Mouse (Mus musculus) embryo, embryonic 9.5 days (tissue): ENCODE measurements around the gene Kremen2.

Source experiments
- DNase-seq: peaks from one replicate; pipeline ENCODE4 v3.0.0-alpha.2; 2017; ENCODE audit errors: extremely low spot score

Gene Kremen2

DNA sequence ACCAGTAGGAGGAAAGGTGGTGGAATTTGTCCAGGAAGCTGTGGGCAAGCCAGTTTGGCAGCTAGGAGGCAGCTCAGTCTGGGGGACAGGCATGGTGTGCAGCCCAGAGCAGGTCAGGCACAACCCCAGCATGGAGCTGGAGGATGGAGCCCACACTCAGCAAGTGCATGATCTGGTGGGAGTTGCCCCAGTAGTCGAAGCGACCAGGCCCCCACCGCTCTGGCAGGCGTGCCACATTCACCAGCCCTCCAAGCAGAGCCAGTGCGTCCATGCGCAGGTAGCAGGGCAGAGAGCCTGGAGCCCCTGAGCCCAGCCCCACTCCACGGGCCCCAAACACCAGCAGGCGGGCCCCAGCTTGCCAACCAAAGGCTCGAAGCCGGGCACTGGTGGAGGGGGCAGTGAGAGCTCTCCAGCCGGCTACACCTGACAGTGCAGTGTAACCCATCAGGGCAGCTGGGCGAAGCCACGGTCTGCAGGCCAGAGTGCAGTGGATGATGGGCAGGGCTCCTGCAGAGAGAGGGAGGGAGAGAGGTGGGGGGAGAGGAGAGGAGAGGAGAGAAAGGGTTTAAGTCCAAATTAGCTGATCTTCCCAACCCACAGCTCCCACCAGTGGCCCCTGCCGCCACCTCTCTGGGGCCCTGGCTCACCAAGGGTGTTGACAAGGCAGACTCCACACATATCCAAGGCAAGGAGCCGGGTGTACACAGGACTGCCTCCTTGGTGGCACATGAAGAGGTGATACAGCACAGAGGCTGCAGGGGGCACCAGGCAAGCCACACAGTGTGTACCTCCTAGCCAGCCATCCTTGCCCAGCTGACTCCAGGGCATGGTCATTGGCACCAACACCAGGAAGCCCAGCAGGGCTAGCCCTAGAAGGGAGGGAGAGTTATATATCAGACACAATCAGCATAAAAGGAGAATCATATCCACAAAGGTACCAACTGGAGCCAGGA is 7.9 kb downstream of the Kremen2 start:
- DNase-seq = no peak

DNA sequence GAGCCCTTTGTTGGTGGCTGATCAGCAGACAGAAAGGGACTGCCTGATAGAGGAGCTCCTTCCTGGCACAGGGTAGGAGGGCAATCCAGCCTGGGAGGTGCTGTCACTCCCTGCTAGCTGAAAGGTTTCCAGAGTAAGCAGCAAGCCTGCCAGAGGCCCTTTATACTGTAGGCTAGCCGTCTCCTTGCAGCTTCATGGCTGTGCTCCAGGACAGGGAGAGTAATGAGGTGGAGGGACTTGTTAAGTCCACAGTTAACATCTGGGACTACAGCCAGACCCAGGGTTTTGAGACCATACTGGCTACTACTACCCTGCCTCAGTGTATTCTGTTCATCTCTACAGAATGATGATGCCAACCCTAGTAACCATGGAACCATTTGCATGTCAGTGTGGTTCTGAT is 11.3 kb downstream of the Kremen2 start:
- no peak for DNase-seq

DNA sequence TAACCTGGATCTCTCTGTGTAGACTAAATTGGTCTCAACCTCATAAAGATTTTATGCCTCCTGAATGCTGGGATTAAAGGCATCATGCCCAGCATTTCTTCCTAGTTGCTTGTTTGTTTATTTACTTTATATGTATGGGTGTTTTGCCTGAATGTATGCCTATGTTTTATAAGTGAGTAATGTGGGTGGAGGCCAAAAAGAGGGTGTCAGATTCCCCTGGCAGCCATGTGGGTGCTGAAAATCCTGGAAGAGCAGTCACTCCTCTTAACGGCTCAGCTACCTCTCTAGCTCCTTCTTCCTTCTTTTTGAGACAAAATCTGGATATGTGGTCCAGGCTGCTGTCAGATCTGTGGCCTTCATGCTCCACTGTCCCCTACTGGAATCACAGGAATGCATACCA is 15.2 kb downstream of the Kremen2 start:
- no peak for DNase-seq

DNA sequence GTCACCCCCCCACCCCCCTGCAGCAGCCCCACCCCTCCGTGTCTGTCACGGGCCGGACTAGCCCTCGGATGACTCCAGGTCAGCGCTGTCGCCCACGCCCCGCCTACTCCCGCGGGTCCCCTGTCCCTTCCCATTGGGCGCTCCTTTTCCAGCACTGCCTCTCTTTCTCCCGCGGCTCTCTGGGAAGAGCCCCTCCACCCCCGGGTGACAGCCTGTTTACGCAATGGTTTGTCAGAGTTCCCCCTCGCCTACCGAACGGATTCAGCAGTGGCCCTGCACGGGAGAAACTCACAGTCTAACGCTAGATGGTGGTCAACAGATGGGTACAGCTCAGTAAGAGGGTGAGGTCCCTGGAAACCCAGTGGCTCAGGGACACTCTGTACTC is 18.9 kb downstream of the Kremen2 start:
- DNase-seq = peak; percentile 87

DNA sequence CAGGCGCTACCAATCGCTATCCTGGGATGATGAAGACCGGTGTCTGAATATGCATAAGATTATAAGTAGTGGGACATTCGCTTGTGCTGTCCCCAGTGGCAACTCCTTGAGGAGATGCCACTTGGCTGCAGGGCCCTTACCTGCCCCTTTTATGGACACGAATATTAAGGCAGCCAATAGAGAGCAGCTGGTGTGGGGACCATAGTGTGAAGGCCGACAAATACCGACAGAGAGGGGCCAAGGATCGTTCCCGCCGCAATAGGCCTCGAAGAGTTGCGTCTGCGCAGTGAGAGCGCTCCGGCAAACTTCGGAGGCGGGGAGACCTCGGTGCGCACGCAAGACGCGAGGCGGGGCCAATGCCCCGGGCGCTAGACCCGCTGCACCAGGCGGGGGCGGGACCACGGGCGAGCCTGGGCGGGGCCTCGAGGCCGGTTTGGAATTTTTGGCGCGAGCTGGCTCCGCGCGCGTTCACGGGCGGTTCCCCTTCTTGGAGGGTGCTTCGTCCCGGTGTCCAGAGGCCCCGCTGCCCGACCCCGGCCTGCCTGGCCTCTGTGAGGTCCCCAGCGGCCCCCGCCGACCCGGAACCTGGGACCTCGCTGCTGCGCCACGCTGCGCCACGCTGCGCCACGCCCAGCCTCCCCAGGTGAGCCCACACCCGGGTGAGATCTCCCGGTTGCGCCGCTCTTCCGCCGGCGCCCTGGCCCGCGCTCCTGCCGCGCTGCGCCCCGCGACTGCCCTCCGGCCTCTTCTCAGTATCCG is 19.5 kb downstream of the Kremen2 start, which contains the start of gene Pkmyt1:
Gene Pkmyt1 (plus strand): TSS at position 338 of the 759 bp plus-strand sequence.
- DNase-seq = peak; percentile 95

DNA sequence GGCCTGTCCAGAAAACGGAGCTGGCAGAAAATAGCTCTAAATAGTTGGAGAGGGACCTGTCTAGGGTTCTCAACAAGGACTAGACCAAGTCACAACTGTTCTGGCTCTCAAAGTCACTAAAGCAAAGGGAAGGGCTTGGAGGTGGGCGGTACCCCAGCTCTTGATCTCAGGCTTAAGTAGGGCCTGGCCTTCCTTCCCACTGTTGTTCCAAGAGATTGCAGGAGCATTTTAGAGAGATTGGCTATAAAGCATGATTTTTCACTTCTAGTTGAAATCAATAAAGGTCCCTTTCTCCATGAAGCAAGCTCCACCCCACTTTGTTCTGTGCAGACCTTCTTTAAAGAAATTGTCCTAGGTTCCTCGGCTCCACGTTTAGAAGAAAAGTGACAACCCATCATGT is 20.2 kb downstream of the Kremen2 start:
- DNase-seq = no peak

DNA sequence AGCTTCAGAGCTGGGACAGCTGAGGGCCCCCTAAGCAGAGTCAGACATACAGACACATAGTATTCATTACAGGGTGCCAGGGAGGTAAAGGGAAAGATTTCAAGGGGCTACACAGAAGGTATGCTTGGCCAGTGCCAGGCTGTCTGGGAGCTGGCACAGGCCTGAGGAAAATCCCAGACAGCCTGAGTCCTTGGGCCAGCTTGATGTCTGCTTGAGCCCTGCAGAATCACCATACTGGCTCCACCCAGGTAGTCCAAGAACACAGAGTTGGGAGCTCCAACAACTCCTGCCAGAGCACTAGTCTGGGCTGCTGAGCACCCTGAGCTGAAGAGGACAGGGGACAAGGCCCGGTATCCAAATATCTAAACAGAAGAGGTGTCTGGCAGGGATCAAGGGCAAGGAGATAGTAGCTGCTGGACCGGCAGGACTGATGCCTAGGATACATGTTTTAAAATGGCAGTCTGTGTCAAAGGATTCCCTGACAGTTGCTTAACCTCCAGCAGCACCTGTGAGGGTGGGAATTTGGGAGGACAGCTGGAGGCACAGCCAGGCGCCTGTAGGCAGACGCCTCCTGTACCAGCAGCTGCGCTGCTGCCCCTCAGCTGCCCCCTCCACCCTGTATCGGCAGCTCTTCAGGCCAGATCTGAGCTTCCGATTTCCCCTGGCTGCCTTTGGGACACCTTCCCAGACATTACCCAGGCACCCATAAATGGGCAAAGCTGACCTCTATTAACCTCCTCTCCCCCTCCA is 23.1 kb downstream of the Kremen2 start, which contains the start of gene 1520401A03Rik:
Gene 1520401A03Rik (minus strand): TSS at position 408 of the 750 bp plus-strand sequence.
- DNase-seq = no peak

DNA sequence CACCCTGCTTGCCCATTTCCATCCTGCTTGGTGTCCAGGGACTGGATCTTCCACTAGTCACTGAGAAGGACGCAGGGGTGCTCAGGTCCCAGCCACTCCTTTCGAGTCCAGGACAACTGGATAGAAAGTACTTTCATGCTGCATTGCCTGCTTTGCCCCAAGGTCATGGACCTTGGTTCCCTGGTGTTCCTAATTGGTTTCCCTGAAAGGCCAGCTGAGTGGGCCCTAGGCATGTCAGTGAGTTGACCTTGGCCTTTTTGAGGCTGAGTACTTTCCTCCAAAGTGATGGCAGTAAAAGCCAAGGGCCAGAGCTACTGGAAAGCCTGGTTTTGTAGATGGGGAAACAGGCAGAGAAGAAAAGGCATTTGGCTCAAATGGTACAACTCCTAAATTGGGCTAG is 23.7 kb downstream of the Kremen2 start:
- no peak for DNase-seq

DNA sequence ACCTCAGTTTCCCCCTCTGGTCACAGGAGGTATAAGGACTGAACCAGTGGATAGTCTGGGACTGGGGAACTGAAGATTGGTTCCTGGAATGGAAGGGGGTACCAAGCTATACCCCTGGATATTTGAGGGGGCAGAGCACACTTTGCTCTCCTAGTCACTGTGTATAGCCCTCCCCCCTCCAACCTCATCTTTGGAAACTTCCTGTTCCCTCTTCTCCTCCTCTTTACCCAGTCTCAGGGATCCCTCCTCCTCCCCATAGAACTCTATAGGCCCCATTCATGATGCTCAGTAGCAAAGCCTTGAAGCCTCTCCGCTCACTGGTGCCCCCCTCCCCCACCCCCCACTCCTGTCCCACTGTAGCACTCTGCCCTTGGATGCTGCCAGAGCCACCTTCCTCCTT is 26.2 kb downstream of the Kremen2 start:
- no peak for DNase-seq

DNA sequence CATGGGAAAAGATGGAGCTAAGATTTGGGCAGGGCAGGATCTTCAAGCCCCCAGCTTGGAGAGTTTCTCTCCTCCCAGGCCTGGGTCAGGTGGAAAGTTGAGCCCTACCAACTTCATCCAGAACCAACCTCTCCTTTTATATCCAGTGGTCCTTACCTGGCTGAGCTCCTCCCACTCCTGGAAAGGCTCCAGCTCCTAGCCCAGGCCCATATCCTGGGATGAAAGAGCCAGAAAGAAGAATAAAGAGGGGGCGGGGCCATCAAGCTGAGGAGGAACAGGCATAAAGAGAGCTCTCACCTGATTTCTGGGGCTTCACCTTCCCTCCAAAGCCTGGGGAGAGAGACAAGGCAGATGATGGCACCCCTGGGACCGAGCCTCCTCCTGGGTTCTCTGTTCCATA is 28.6 kb downstream of the Kremen2 start:
- DNase-seq = no peak

DNA sequence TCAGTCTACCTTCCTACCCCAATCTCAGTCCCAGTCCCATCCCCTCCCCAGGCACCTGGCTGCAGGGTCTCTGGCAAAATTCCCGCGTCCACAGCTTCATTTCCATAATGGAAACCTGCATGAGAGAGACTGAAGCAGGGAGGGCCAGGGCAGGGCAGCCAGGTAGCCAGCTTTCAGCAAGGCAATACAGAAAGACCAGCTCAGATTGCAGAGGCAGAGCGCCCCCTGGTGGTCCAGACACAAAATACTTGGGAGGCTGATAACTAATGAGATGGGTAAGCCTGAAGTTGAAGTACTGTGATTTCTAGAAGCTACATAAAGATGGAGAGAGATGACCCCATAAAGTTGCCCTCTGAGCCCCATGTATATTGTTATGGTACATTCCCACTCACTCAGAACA is 39.4 kb downstream of the Kremen2 start:
- peak; percentile 69 for DNase-seq

DNA sequence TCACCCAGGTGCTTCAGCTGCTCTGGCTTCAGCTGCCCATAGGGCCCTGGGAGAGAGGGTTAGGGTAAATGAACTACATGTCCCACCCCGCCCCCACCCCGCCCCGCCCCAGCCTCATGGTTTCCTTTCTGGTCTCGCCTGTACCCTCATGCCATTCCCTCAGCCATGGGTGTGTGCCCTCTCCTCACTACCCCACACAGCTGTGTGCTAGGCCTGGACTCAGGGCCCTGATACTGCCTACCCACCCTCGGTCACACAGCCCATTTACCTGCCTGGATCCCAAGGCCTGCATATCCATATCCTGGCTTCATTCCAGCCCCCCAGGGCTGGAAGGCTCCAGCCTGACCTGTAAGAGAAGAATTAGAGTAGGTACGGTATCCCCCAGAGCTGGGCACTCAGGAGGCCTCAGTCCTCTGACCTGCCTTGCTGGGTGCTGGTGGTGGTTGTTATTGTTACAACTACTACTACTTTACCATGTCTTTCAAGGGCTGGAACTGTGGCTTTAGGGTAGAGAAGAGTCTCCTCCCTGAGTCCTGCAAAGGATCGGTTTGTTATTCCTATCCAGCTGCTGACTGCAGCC is 40.0 kb downstream of the Kremen2 start:
- DNase-seq = no peak

DNA sequence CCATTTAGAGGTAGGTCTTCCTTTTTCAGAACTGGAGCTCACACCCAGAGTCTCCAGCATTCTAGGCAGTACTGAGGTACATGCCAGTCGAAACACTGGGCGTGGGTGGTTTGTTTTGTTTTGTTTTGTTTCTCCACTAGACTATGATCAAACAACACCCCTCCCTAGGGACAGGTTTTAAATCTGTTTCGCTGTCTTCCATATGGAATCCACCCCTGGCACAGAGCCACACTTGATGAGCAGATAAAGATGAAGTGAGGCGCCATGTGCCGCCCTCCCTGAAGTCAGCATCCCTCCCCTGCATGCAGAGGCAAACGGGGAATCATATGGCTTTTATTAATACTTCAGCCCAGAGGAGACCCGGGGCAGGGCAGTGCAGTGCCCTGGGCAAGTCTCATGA is 40.9 kb downstream of the Kremen2 start:
- no peak for DNase-seq

DNA sequence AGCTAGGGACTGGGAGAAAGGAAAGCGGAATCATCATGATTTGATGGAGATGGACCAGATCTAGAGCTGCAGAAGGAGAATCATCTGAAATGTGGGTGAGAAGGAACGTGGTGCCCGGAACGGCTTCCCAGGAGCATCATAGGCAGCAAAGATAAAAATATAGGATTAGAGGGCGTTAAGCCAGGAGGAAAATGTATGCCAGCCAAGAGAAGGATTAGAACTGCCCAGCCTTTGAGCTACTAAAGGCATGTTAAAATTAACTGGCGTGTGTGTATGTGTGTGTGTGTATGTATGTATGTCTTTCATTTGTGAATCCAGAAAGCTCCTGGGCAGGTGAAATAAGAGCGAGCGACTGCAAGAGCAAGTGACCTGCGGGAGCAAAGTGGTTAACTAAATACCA is 42.3 kb downstream of the Kremen2 start:
- DNase-seq = no peak

DNA sequence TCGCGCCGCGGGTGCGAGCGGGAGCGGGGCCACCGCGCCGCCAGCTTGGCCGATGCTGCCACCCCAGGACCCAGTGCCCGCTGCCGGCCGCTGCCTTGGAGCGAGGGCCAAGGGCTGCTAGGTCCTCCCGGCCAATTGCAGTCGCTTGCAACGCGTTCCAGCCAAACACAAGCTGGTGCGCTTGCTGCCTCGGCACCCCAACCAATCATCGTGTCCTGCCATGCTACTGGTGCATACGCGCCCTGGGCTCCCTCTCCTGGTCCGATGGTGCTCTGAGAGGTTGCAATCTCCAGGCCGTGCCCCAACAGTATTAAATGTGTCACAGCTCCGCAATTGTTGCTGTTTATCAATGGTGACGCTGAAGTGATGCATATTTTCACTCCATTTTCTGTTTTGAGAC is 45.6 kb downstream of the Kremen2 start:
- DNase-seq = peak; percentile 86

DNA sequence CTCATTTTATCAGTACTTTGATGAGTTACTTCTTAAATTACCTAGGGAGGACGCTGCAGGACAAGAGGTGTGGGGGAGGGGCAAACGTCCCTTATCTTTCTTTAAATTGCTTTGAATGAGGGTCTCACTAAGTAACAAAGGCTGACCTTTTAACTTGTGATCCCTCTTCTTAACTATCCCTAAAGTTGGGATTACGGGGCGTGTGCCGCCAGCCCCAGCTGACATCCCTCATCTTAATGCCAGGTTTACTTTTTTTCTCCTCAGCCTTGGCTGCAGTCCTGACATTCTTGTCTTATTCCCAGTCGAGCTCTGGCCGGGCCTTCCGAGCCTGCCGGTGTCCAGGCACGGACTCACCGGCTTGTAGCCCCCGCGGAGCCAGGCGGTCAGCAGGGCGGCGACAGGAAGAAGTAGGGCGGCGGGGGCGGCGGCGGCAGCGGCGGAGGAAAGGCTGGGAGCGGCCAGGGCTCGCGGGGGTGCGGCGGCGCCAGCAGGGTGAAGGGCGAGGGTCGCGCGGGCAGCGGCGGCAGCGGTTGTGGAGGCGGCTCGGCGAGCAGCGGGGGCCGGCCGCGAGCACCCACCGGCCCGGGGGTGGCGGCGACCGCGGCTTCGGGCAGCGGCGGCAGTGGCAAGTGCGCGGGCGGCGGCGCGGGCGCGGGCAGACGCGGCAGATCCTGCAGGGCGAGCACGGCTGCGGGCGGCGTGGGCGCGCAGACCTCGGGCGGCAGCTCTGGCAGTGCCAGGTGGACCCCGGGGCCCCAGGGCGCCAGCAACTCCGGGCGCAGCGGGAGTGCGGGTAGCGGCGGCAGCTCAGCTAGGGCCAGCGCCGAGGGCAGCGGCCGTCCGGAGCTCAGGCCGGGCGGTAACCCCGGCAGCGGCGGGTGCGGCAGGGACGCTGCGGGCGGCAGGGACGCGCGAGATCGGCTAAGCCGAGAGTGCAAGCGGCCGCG is 46.2 kb downstream of the Kremen2 start:
- DNase-seq = no peak

DNA sequence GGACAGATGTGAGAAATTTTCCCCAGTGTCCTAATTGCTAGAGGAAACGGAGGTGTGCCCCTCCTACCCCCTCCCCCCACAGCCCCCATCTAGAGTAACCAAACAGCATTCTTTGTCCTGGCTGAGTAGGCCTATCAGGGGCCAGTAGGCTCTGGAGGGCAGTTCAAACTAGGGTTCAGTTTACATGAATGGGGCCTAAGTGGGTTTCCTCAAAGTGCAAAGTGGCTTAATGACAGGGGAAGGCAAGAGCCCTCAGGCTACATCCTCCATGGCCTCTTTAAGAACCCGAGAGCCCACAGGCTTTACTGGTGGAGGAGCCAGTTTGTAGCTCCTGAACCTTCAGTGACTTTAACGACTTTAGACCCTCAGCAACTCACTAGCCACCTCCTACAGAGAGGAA is 49.8 kb downstream of the Kremen2 start:
- no peak for DNase-seq

DNA sequence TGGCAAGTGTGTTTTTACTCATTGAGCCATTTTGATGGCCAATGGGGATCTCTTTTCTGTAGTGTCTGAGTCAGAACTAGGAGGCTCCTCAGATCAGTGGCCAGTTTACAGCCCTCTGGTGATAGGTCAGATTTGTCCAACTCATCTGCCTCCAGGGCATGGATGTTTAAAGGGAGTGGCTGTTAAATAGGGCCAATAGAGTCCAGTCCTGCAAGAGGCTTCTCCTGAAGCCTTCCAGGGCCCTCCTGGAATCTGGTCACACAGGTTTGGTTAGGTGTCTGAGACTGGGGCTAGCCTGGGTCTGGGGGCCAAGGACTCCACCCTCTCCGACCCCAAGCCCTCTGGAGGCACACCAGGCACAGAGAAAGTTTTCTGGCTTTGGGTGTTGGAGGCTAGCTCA is 51.1 kb downstream of the Kremen2 start:
- DNase-seq = no peak
